Mouse (Mus musculus): ENCODE measurements around the gene Ankrd44. TPM values are rescaled to one million over a fixed set of nuclear protein-coding genes. Genes with fewer than 3 reads are reported as not detected.
"Not testable (repeated sequence)": the region's sequence is repeated elsewhere in the genome, so short reads cannot be mapped to it uniquely, and the experiment has no call there.

Ankrd44 gene
- polyA plus RNA-seq, 1 experiment, result 3.7 TPM

GRCm38 (mm10) chr1:54958525-54958924 is 32.3 kb upstream of the Ankrd44 start:
- WGBS, result 69% methylated on average over 3 of the region's 3 CpGs
- no peaks in the 10 kb centered on the region for H3K36me3 ChIP-seq (ENCODE audit: control insufficient read depth, insufficient read depth, low read length)

GRCm38 (mm10) chr1:54956995-54957394 is 30.8 kb upstream of the Ankrd44 start:
- not testable (repeated sequence) for H3K4me3 ChIP-seq (ENCODE audit: low read depth, low read length); H3K4me1 ChIP-seq (ENCODE audit: control insufficient read depth, insufficient read depth, insufficient read length, low read length); H3K27me3 ChIP-seq (ENCODE audit: control insufficient read depth, insufficient read depth, low read length); H3K36me3 ChIP-seq (ENCODE audit: control insufficient read depth, insufficient read depth, low read length); H3K27ac ChIP-seq (ENCODE audit: insufficient read depth, low read depth, low read length)
- 92% methylated on average over 14 of the region's 14 CpGs for WGBS

More at GRCm38 (mm10) chr1:54958525-54958924, 32.3 kb upstream of the Ankrd44 start:
- Histone ChIP-seq H3K27me3 (ENCODE audit: control insufficient read depth, insufficient read depth, low read length) (no peaks in the 10 kb centered on the region), H3K4me3 (ENCODE audit: low read depth, low read length) (no peak overlapping the region), H3K4me1 (ENCODE audit: control insufficient read depth, insufficient read depth, insufficient read length, low read length) (no peaks in the 10 kb centered on the region), H3K27ac (ENCODE audit: insufficient read depth, low read depth, low read length) (no peak overlapping the region)
- TF ChIP-seq CTCF (IDR thresholded peaks at IDR 0.05; ENCODE audit: extremely low read depth, insufficient read length, insufficient replicate concordance, low read depth, low read length) (no peak), POLR2A (IDR thresholded peaks at IDR 0.05; ENCODE audit: low read depth, low read length) (no peak)

GRCm38 (mm10) chr1:54954856-54955255 is 28.7 kb upstream of the Ankrd44 start:
- H3K36me3 ChIP-seq (ENCODE audit: control insufficient read depth, insufficient read depth, low read length), result no peaks in the 10 kb centered on the region
- TF ChIP-seq CTCF (IDR thresholded peaks at IDR 0.05; ENCODE audit: extremely low read depth, insufficient read length, insufficient replicate concordance, low read depth, low read length) (no peak), POLR2A (IDR thresholded peaks at IDR 0.05; ENCODE audit: low read depth, low read length) (no peak)
- H3K27me3 ChIP-seq (ENCODE audit: control insufficient read depth, insufficient read depth, low read length), result 0 out of 2 replicates have a peak, but pooled peaks cover 2% of the 10 kb centered on the region
- no peaks in the 10 kb centered on the region for H3K4me1 ChIP-seq (ENCODE audit: control insufficient read depth, insufficient read depth, insufficient read length, low read length)
- 69% methylated on average over 4 of the region's 4 CpGs for WGBS
- H3K4me3 ChIP-seq (ENCODE audit: low read depth, low read length), result no peak overlapping the region
- H3K27ac ChIP-seq (ENCODE audit: insufficient read depth, low read depth, low read length), result no peak overlapping the region

GRCm38 (mm10) chr1:54944648-54945047 is 18.5 kb upstream of the Ankrd44 start:
- WGBS, result 70% methylated on average over 3 of the region's 3 CpGs

GRCm38 (mm10) chr1:54935466-54935865 is 9.3 kb upstream of the Ankrd44 start:
- no peak overlapping the region for H3K27ac ChIP-seq (ENCODE audit: insufficient read depth, low read depth, low read length)
- TF ChIP-seq CTCF (IDR thresholded peaks at IDR 0.05; ENCODE audit: extremely low read depth, insufficient read length, insufficient replicate concordance, low read depth, low read length) (no peak), POLR2A (IDR thresholded peaks at IDR 0.05; ENCODE audit: low read depth, low read length) (no peak)
- H3K4me3 ChIP-seq (ENCODE audit: low read depth, low read length), result no peak overlapping the region
- no peaks in the 10 kb centered on the region for H3K27me3 ChIP-seq (ENCODE audit: control insufficient read depth, insufficient read depth, low read length)
- no peaks in the 10 kb centered on the region for H3K4me1 ChIP-seq (ENCODE audit: control insufficient read depth, insufficient read depth, insufficient read length, low read length)
- WGBS, result 79% methylated on average over 3 of the region's 3 CpGs
- H3K36me3 ChIP-seq (ENCODE audit: control insufficient read depth, insufficient read depth, low read length), result no peaks in the 10 kb centered on the region

More at GRCm38 (mm10) chr1:54944648-54945047, 18.5 kb upstream of the Ankrd44 start:
- no peak overlapping the region for H3K27ac ChIP-seq (ENCODE audit: insufficient read depth, low read depth, low read length)
- no peak for TF ChIP-seq POLR2A (IDR thresholded peaks at IDR 0.05; ENCODE audit: low read depth, low read length)
- no peak for TF ChIP-seq CTCF (IDR thresholded peaks at IDR 0.05; ENCODE audit: extremely low read depth, insufficient read length, insufficient replicate concordance, low read depth, low read length)
- H3K4me1 ChIP-seq (ENCODE audit: control insufficient read depth, insufficient read depth, insufficient read length, low read length), result no peaks in the 10 kb centered on the region
- H3K4me3 ChIP-seq (ENCODE audit: low read depth, low read length), result no peak overlapping the region
- no peaks in the 10 kb centered on the region for H3K27me3 ChIP-seq (ENCODE audit: control insufficient read depth, insufficient read depth, low read length)
- no peaks in the 10 kb centered on the region for H3K36me3 ChIP-seq (ENCODE audit: control insufficient read depth, insufficient read depth, low read length)

GRCm38 (mm10) chr1:54934911-54935310 is 8.7 kb upstream of the Ankrd44 start:
- Histone ChIP-seq H3K36me3 (ENCODE audit: control insufficient read depth, insufficient read depth, low read length) (no peaks in the 10 kb centered on the region), H3K27me3 (ENCODE audit: control insufficient read depth, insufficient read depth, low read length) (no peaks in the 10 kb centered on the region)
- 70% methylated on average over 2 of the region's 2 CpGs for WGBS

GRCm38 (mm10) chr1:54933646-54934045 is 7.5 kb upstream of the Ankrd44 start:
- Histone ChIP-seq H3K27ac (ENCODE audit: insufficient read depth, low read depth, low read length) (no peak overlapping the region), H3K27me3 (ENCODE audit: control insufficient read depth, insufficient read depth, low read length) (no peaks in the 10 kb centered on the region), H3K4me1 (ENCODE audit: control insufficient read depth, insufficient read depth, insufficient read length, low read length) (no peaks in the 10 kb centered on the region), H3K4me3 (ENCODE audit: low read depth, low read length) (no peak overlapping the region), H3K36me3 (ENCODE audit: control insufficient read depth, insufficient read depth, low read length) (no peaks in the 10 kb centered on the region)
- 81% methylated on average over 5 of the region's 5 CpGs for WGBS
- no peak for TF ChIP-seq POLR2A (IDR thresholded peaks at IDR 0.05; ENCODE audit: low read depth, low read length)
- no peak for TF ChIP-seq CTCF (IDR thresholded peaks at IDR 0.05; ENCODE audit: extremely low read depth, insufficient read length, insufficient replicate concordance, low read depth, low read length)

More at GRCm38 (mm10) chr1:54934911-54935310, 8.7 kb upstream of the Ankrd44 start:
- TF ChIP-seq CTCF (IDR thresholded peaks at IDR 0.05; ENCODE audit: extremely low read depth, insufficient read length, insufficient replicate concordance, low read depth, low read length) (no peak), POLR2A (IDR thresholded peaks at IDR 0.05; ENCODE audit: low read depth, low read length) (no peak)
- H3K4me3 ChIP-seq (ENCODE audit: low read depth, low read length), result no peak overlapping the region
- H3K4me1 ChIP-seq (ENCODE audit: control insufficient read depth, insufficient read depth, insufficient read length, low read length), result no peaks in the 10 kb centered on the region
- H3K27ac ChIP-seq (ENCODE audit: insufficient read depth, low read depth, low read length), result no peak overlapping the region

All from small intestine, adult 2 months (tissue).